ENCODE assay signal across 8 mouse cellular contexts in the genomic region with DNA sequence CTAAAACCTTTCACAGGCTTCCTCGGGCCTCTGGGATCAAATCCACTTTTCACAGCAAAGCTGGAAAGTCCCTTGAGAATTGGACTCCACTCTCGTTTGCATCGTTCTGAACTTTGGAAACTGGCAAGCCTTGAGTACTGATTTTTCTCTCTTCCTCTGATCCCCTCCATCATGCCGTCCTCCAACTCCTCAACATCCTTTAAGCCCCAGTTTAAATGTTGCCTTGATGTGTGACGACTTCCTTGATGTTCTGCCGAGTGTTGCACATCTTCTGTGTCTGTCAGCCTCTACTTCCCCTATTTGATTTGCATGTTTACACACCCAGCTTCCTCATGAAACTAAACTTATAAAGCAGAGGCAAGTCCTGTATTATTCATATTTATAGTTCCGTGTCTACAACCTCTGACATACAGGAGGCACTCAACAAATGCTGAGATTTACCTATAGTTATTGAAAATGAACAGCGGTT. TPM values are rescaled to one million over a fixed set of nuclear protein-coding genes. Genes with fewer than 3 reads are reported as not detected.
A peak's percentile ranks its signal among the peaks of the same experiment; 100 is the strongest.
DNase-seq lines count a peak whose midpoint lies in the region; ATAC-seq and TF ChIP-seq lines count a peak whose summit lies in the region.

No protein-coding gene starts in this region.

- no peaks in the 10 kb centered on the region for H3K9me3 ChIP-seq in embryonic facial prominence, embryonic 10.5 days
- no peaks in the 10 kb centered on the region for H3K9me3 ChIP-seq in hindbrain, embryonic 12.5 days (replicated peaks)

- no peak for ATAC-seq in hindbrain, embryonic 12.5 days (ENCODE audit: low FRiP score)

- TF ChIP-seq CTCF in kidney, adult 2 months (conservative IDR thresholded peaks at IDR 0.05; ENCODE audit: insufficient read depth, insufficient read length, low read depth, low read length), result no peak
- no peak for TF ChIP-seq CTCF in spleen, adult 2 months (IDR thresholded peaks at IDR 0.05; ENCODE audit: extremely low read depth, insufficient read depth, insufficient read length, insufficient replicate concordance)

- peak; percentile 18 for DNase-seq in kidney, adult 2 months
- no peak for DNase-seq in kidney, adult 11 months
- DNase-seq in embryonic facial prominence, embryonic 10.5 days (ENCODE audit: low spot score), result no peak
- peak; percentile 37 for DNase-seq in lung, postnatal 36 days
- DNase-seq in spleen, adult 2 months (ENCODE audit: low read depth in 1 of 2, low spot score in 2 of 2), result peak; percentile 50 to 83
- DNase-seq in adrenal gland, postnatal 14 days, result no peak
- no peak for DNase-seq in layer of hippocampus, postnatal 25 days (ENCODE audit: extremely low spot score in 1 of 2, low spot score in 1 of 2)

- no peak overlapping the region for H3K4me3 ChIP-seq in kidney, adult 2 months (ENCODE audit: insufficient read depth, low read depth, low read length)
- peak overlapping the region; percentile 61 for H3K4me3 ChIP-seq in embryonic facial prominence, embryonic 10.5 days
- peak overlapping the region; percentile 69 for H3K4me3 ChIP-seq in hindbrain, embryonic 12.5 days
- H3K4me3 ChIP-seq in spleen, adult 2 months (ENCODE audit: extremely low read depth, insufficient read depth, insufficient read length), result peak overlapping the region; percentile 31; the same call in 1 of the 2 replicates

- H3K27ac ChIP-seq in kidney, adult 2 months (ENCODE audit: insufficient read depth, low read depth, low read length), result no peak overlapping the region
- peak overlapping the region; percentile 84; the same call in 1 of the 2 replicates for H3K27ac ChIP-seq in embryonic facial prominence, embryonic 10.5 days (replicated peaks)
- no peak overlapping the region for H3K27ac ChIP-seq in hindbrain, embryonic 12.5 days
- H3K27ac ChIP-seq in spleen, adult 2 months (ENCODE audit: insufficient read depth, low read length), result peak overlapping the region; percentile 88

- H3K4me2 ChIP-seq in hindbrain, embryonic 12.5 days (replicated peaks), result peak overlapping the region; percentile 67

- H3K4me1 ChIP-seq in kidney, adult 2 months (ENCODE audit: control insufficient read depth, insufficient read depth, low read length), result no peaks in the 10 kb centered on the region; the same call in 1 of the 2 replicates
- H3K4me1 ChIP-seq in embryonic facial prominence, embryonic 10.5 days, result peaks cover 37% of the 10 kb centered on the region
- peaks cover 20% of the 10 kb centered on the region for H3K4me1 ChIP-seq in hindbrain, embryonic 12.5 days
- peaks cover 23% of the 10 kb centered on the region for H3K4me1 ChIP-seq in spleen, adult 2 months (ENCODE audit: control insufficient read depth, insufficient read depth, insufficient read length)

- 37% methylated on average over 8 of the region's 8 CpGs for WGBS in kidney, adult 2 months
- 42% methylated on average over 8 of the region's 8 CpGs for WGBS in embryonic facial prominence, embryonic 10.5 days
- WGBS in hindbrain, embryonic 12.5 days, result 38% methylated on average over 8 of the region's 8 CpGs
- 13% methylated on average over 8 of the region's 8 CpGs for WGBS in spleen, adult 2 months

- no peak for TF ChIP-seq POLR2A in kidney, adult 2 months (IDR thresholded peaks at IDR 0.05; ENCODE audit: low read depth, low read length)
- TF ChIP-seq POLR2A in spleen, adult 2 months (IDR thresholded peaks at IDR 0.05; ENCODE audit: low read depth, low read length), result no peak

- H3K36me3 ChIP-seq in kidney, adult 2 months (ENCODE audit: control insufficient read depth, insufficient read depth, low read length), result no peaks in the 10 kb centered on the region
- H3K36me3 ChIP-seq in embryonic facial prominence, embryonic 10.5 days (replicated peaks), result no peaks in the 10 kb centered on the region
- H3K36me3 ChIP-seq in hindbrain, embryonic 12.5 days, result no peaks in the 10 kb centered on the region
- no peaks in the 10 kb centered on the region for H3K36me3 ChIP-seq in spleen, adult 2 months (ENCODE audit: control insufficient read depth, insufficient read depth, low read length)

- 0 out of 2 replicates have a peak, but pooled peaks cover 2% of the 10 kb centered on the region for H3K27me3 ChIP-seq in kidney, adult 2 months (replicated peaks; ENCODE audit: control insufficient read depth, insufficient read depth, low read length)
- peaks cover 37% of the 10 kb centered on the region for H3K27me3 ChIP-seq in embryonic facial prominence, embryonic 10.5 days (replicated peaks; ENCODE audit: low read depth, poor library complexity, severe bottlenecking)
- peaks cover 14% of the 10 kb centered on the region for H3K27me3 ChIP-seq in hindbrain, embryonic 12.5 days
- peaks cover 8% of the 10 kb centered on the region; the same call in 1 of the 2 replicates for H3K27me3 ChIP-seq in spleen, adult 2 months (ENCODE audit: control insufficient read depth, insufficient read depth, low read length)

- no peak overlapping the region for H3K9ac ChIP-seq in hindbrain, embryonic 12.5 days

RNA-seq across cellular contexts. Expression of a gene that starts 1.0 kb away (rescaled TPM):
- polyA plus RNA-seq in kidney, adult 2 months (2012; rRNA removed), result 0.84 and 1.1 TPM in 2 replicates
- polyA plus RNA-seq in embryonic facial prominence, embryonic 10.5 days (2016; fragmentation: Nextera tagmentation; extraction: Ambion mirVana), result 4.0 and 5.0 TPM in 2 replicates
- 29.2 and 31.2 TPM in 2 replicates for polyA plus RNA-seq in hindbrain, embryonic 12.5 days (2016; fragmentation: Nextera tagmentation; extraction: Ambion mirVana)
- 1.1 and 1.4 TPM in 2 replicates for polyA plus RNA-seq in spleen, adult 2 months (2012; rRNA removed)
- total RNA-seq in adrenal gland, postnatal 14 days (2021), result 9.6 and 10.2 TPM in 2 replicates
- total RNA-seq in layer of hippocampus, postnatal 25 days (2021), result 10 to 100 TPM; 77.7 to 84.8 TPM

Comparison
In these comparisons a context has a peak if more than half of its experiments do, and no peak if none do; other contexts are left out.
1. DNase-seq: peak in kidney, adult 2 months (single experiment), lung, postnatal 36 days (single experiment) and spleen, adult 2 months (2 of 2); none in kidney, adult 11 months (single experiment), embryonic facial prominence, embryonic 10.5 days (single experiment), adrenal gland, postnatal 14 days (single experiment) and layer of hippocampus, postnatal 25 days (0 of 2).
2. H3K27ac ChIP-seq: peak in embryonic facial prominence, embryonic 10.5 days (single experiment) and spleen, adult 2 months (single experiment); none in kidney, adult 2 months (single experiment) and hindbrain, embryonic 12.5 days (single experiment).